Mouse (Mus musculus): ENCODE results near the gene Nfic. TPM values are rescaled to one million over a fixed set of nuclear protein-coding genes. Genes with fewer than 3 reads are reported as not detected.

The Nfic gene
- polyA plus RNA-seq, 1 experiment = 19.4 TPM

- 42% methylated on average over 3 of the region's 3 CpGs for WGBS
- Histone ChIP-seq H3K36me3 (ENCODE audit: control insufficient read depth, insufficient read depth, low read length) (peaks cover 27% of the 10 kb centered on the region), H3K4me1 (ENCODE audit: control insufficient read depth, insufficient read depth, insufficient read length, low read length) (peaks cover 36% of the 10 kb centered on the region), H3K27me3 (ENCODE audit: control insufficient read depth, insufficient read depth, low read length) (no peaks in the 10 kb centered on the region), H3K27ac (ENCODE audit: insufficient read depth, low read depth, low read length) (peak overlapping the region; percentile 25; the same call in 1 of the 2 replicates), H3K4me3 (ENCODE audit: low read depth, low read length) (no peak overlapping the region)
- no peak for TF ChIP-seq POLR2A (IDR thresholded peaks at IDR 0.05; ENCODE audit: low read depth, low read length)
- TF ChIP-seq CTCF (IDR thresholded peaks at IDR 0.05; ENCODE audit: extremely low read depth, insufficient read length, insufficient replicate concordance, low read depth, low read length) = no peak
Observed at GRCm38 (mm10) chr10:81389373-81389772, 66.1 kb downstream of the Nfic start.

GRCm38 (mm10) chr10:81388505-81389055 is 66.9 kb downstream of the Nfic start, which contains the start of gene Gm48552:
Gene Gm48552, plus strand, starts transcription at chr10:81389005.
- H3K4me1 ChIP-seq (ENCODE audit: control insufficient read depth, insufficient read depth, insufficient read length, low read length) = peaks cover 34% of the 10 kb centered on the region
- no peaks in the 10 kb centered on the region for H3K27me3 ChIP-seq (ENCODE audit: control insufficient read depth, insufficient read depth, low read length)
- H3K36me3 ChIP-seq (ENCODE audit: control insufficient read depth, insufficient read depth, low read length) = peaks cover 21% of the 10 kb centered on the region; the same call in 1 of the 2 replicates
- no peak within 1 kb of the TSS for H3K4me3 ChIP-seq (ENCODE audit: low read depth, low read length)
- H3K27ac ChIP-seq (ENCODE audit: insufficient read depth, low read depth, low read length) = peak within 1 kb of the TSS; percentile 25; the same call in 1 of the 2 replicates
- TF ChIP-seq CTCF (IDR thresholded peaks at IDR 0.05; ENCODE audit: extremely low read depth, insufficient read length, insufficient replicate concordance, low read depth, low read length) (no peak), POLR2A (IDR thresholded peaks at IDR 0.05; ENCODE audit: low read depth, low read length) (no peak)
- WGBS = 63% methylated on average over 5 of the region's 5 CpGs

- H3K36me3 ChIP-seq (ENCODE audit: control insufficient read depth, insufficient read depth, low read length) = peaks cover 21% of the 10 kb centered on the region; the same call in 1 of the 2 replicates
- WGBS = 92% methylated on average over 20 of the region's 20 CpGs
- H3K27me3 ChIP-seq (ENCODE audit: control insufficient read depth, insufficient read depth, low read length) = no peaks in the 10 kb centered on the region
- peaks cover 34% of the 10 kb centered on the region for H3K4me1 ChIP-seq (ENCODE audit: control insufficient read depth, insufficient read depth, insufficient read length, low read length)
- no peak for TF ChIP-seq POLR2A (IDR thresholded peaks at IDR 0.05; ENCODE audit: low read depth, low read length)
- TF ChIP-seq CTCF (IDR thresholded peaks at IDR 0.05; ENCODE audit: extremely low read depth, insufficient read length, insufficient replicate concordance, low read depth, low read length) = no peak
- H3K27ac ChIP-seq (ENCODE audit: insufficient read depth, low read depth, low read length) = no peak overlapping the region
- no peak overlapping the region for H3K4me3 ChIP-seq (ENCODE audit: low read depth, low read length)
Observed at GRCm38 (mm10) chr10:81387716-81388115, 67.7 kb downstream of the Nfic start.

- Histone ChIP-seq H3K36me3 (ENCODE audit: control insufficient read depth, insufficient read depth, low read length) (peaks cover 21% of the 10 kb centered on the region; the same call in 1 of the 2 replicates), H3K27me3 (ENCODE audit: control insufficient read depth, insufficient read depth, low read length) (no peaks in the 10 kb centered on the region), H3K27ac (ENCODE audit: insufficient read depth, low read depth, low read length) (no peak overlapping the region), H3K4me1 (ENCODE audit: control insufficient read depth, insufficient read depth, insufficient read length, low read length) (peaks cover 28% of the 10 kb centered on the region), H3K4me3 (ENCODE audit: low read depth, low read length) (peak overlapping the region; percentile 68; the same call in 1 of the 2 replicates)
- TF ChIP-seq POLR2A (IDR thresholded peaks at IDR 0.05; ENCODE audit: low read depth, low read length) = no peak
- TF ChIP-seq CTCF (IDR thresholded peaks at IDR 0.05; ENCODE audit: extremely low read depth, insufficient read length, insufficient replicate concordance, low read depth, low read length) = no peak
- 65% methylated on average over 22 of the region's 22 CpGs for WGBS
Observed at GRCm38 (mm10) chr10:81385603-81386306, 69.7 kb downstream of the Nfic start.

- TF ChIP-seq CTCF (IDR thresholded peaks at IDR 0.05; ENCODE audit: extremely low read depth, insufficient read length, insufficient replicate concordance, low read depth, low read length) (no peak), POLR2A (IDR thresholded peaks at IDR 0.05; ENCODE audit: low read depth, low read length) (no peak)
- Histone ChIP-seq H3K4me1 (ENCODE audit: control insufficient read depth, insufficient read depth, insufficient read length, low read length) (peaks cover 21% of the 10 kb centered on the region), H3K27me3 (ENCODE audit: control insufficient read depth, insufficient read depth, low read length) (no peaks in the 10 kb centered on the region), H3K4me3 (ENCODE audit: low read depth, low read length) (peak overlapping the region; percentile 68), H3K36me3 (ENCODE audit: control insufficient read depth, insufficient read depth, low read length) (peaks cover 21% of the 10 kb centered on the region; the same call in 1 of the 2 replicates), H3K27ac (ENCODE audit: insufficient read depth, low read depth, low read length) (0 out of 2 replicates have a peak overlapping the region, but pooled peaks have one; percentile 0)
- 0% methylated on average over 19 of the region's 19 CpGs for WGBS
Observed at GRCm38 (mm10) chr10:81384605-81384982, 70.8 kb downstream of the Nfic start.

GRCm38 (mm10) chr10:81383802-81384604 is 71.4 kb downstream of the Nfic start, which contains the start of the genes Dohh and Gm48551:
Gene Dohh, plus strand, starts transcription at chr10:81384428.
Gene Gm48551, plus strand, starts transcription at chr10:81384466.
- 5% methylated on average over 54 of the region's 54 CpGs for WGBS
- 0 out of 2 replicates have a peak within 1 kb of the TSS, but pooled peaks have one; percentile 38 for H3K27ac ChIP-seq (ENCODE audit: insufficient read depth, low read depth, low read length)
- no peaks in the 10 kb centered on the region for H3K27me3 ChIP-seq (ENCODE audit: control insufficient read depth, insufficient read depth, low read length)
- peak within 1 kb of the TSS; percentile 68 for H3K4me3 ChIP-seq (ENCODE audit: low read depth, low read length)
- H3K4me1 ChIP-seq (ENCODE audit: control insufficient read depth, insufficient read depth, insufficient read length, low read length) = peaks cover 20% of the 10 kb centered on the region
- H3K36me3 ChIP-seq (ENCODE audit: control insufficient read depth, insufficient read depth, low read length) = peaks cover 21% of the 10 kb centered on the region; the same call in 1 of the 2 replicates
- TF ChIP-seq POLR2A (IDR thresholded peaks at IDR 0.05; ENCODE audit: low read depth, low read length) (peak; percentile 71; the same call in 1 of the 2 replicates), CTCF (IDR thresholded peaks at IDR 0.05; ENCODE audit: extremely low read depth, insufficient read length, insufficient replicate concordance, low read depth, low read length) (no peak)
